Mouse (Mus musculus) small intestine, adult 2 months (tissue): Measurements from ENCODE around the gene Vtn. TPM values are rescaled to one million over a fixed set of nuclear protein-coding genes. Genes with fewer than 3 reads are reported as not detected.

Source experiments
- H3K27ac ChIP-seq: fragments of 200-500 bp; 2 replicates; pipeline ENCODE4 v1.5.1; 2012; ENCODE audit warnings: low read depth, low read length, control low read depth, inconsistent platforms; ENCODE audit not compliant: insufficient read depth
- H3K27me3 ChIP-seq: fragments of 200-500 bp; 2 replicates; pipeline ENCODE4 v1.6.1; 2012; ENCODE audit warnings: mild to moderate bottlenecking, moderate library complexity, low read length, inconsistent platforms; ENCODE audit not compliant: control insufficient read depth, insufficient read depth
- H3K36me3 ChIP-seq: fragments of 200-500 bp; 2 replicates; pipeline ENCODE4 v1.6.1; 2012; ENCODE audit warnings: mild to moderate bottlenecking, low read length, control low read depth, inconsistent platforms; ENCODE audit not compliant: control insufficient read depth, insufficient read depth
- H3K4me1 ChIP-seq: fragments of 200-500 bp; 2 replicates; pipeline ENCODE4 v1.6.1; 2012; ENCODE audit warnings: low read length, inconsistent platforms, mixed read lengths; ENCODE audit not compliant: control insufficient read depth, insufficient read depth, insufficient read length
- H3K4me3 ChIP-seq: fragments of 200-500 bp; 2 replicates; pipeline ENCODE4 v1.5.1; 2012; ENCODE audit warnings: low read depth, mild to moderate bottlenecking, control low read depth, inconsistent platforms, low read length, moderate library complexity
- CTCF ChIP-seq: fragments of 200-500 bp; IDR thresholded peaks from 2 replicates; pipeline ENCODE4 v1.5.1; 2012; ENCODE audit warnings: low read depth, mild to moderate bottlenecking, control low read depth, inconsistent platforms, low read length, moderate library complexity, mixed read lengths; ENCODE audit not compliant: insufficient replicate concordance, insufficient read length; ENCODE audit errors: extremely low read depth
- POLR2A ChIP-seq: fragments of 200-500 bp; IDR thresholded peaks from 2 replicates; pipeline ENCODE4 v1.6.1; 2012; ENCODE audit warnings: low read depth, mild to moderate bottlenecking, control low read depth, inconsistent platforms, low read length, moderate library complexity
- WGBS: fragments of 180-500 bp; shearing (Covaris S2); methylation state at CpG from one replicate; pipeline ENCODE4 v1.1.7; 2018; 5-methylcytosine and 5-hydroxymethylcytosine counted together
- polyA plus RNA-seq: library from polyadenylated mRNA; depleted of rRNA; stranded (reverse); fragments of >200 nt; gene quantifications from 2 replicates; pipeline ENCODE4 v1.2.3, GENCODE M21; 2012

The Vtn gene
- polyA plus RNA-seq, 1 experiment = 3.2 TPM

GRCm38 (mm10) chr11:78535376-78536079 lies 36.6 kb downstream of the Vtn start:
- Histone ChIP-seq H3K4me3 (peak overlapping the region; percentile 94), H3K36me3 (peaks cover 17% of the 10 kb centered on the region), H3K27ac (peak overlapping the region; percentile 99), H3K27me3 (no peaks in the 10 kb centered on the region), H3K4me1 (peaks cover 10% of the 10 kb centered on the region; the same call in 1 of the 2 replicates)
- TF ChIP-seq CTCF = no peak
- TF ChIP-seq POLR2A = no peak
- under 1% methylated on average over 23 of the region's 23 CpGs for WGBS

GRCm38 (mm10) chr11:78536080-78536689 lies 37.3 kb downstream of the Vtn start, which contains the start of the genes Tnfaip1 and Ift20:
Tnfaip1 (minus strand) TSS chr11:78536332.
Ift20 (plus strand) TSS chr11:78536361.
- Histone ChIP-seq H3K36me3 (peaks cover 18% of the 10 kb centered on the region), H3K4me1 (peaks cover 10% of the 10 kb centered on the region; the same call in 1 of the 2 replicates), H3K27ac (peak within 1 kb of the TSS; percentile 99), H3K27me3 (no peaks in the 10 kb centered on the region), H3K4me3 (peak within 1 kb of the TSS; percentile 94)
- WGBS = under 1% methylated on average over 52 of the region's 52 CpGs
- TF ChIP-seq POLR2A (peak; percentile 86), CTCF (no peak)

- peaks cover 21% of the 10 kb centered on the region for H3K36me3 ChIP-seq
- H3K27ac ChIP-seq = peak overlapping the region; percentile 88
- under 1% methylated on average over 14 of the region's 14 CpGs for WGBS
- no peaks in the 10 kb centered on the region for H3K27me3 ChIP-seq
- TF ChIP-seq POLR2A (no peak), CTCF (no peak)
- peaks cover 10% of the 10 kb centered on the region; the same call in 1 of the 2 replicates for H3K4me1 ChIP-seq
- H3K4me3 ChIP-seq = peak overlapping the region; percentile 94
Observed at GRCm38 (mm10) chr11:78536690-78537084, 37.8 kb downstream of the Vtn start.

GRCm38 (mm10) chr11:78540358-78540757 lies 41.5 kb downstream of the Vtn start:
- Histone ChIP-seq H3K36me3 (peaks cover 34% of the 10 kb centered on the region), H3K27me3 (no peaks in the 10 kb centered on the region), H3K4me3 (no peak overlapping the region), H3K4me1 (peaks cover 6% of the 10 kb centered on the region), H3K27ac (no peak overlapping the region)
- WGBS = 77% methylated on average over 3 of the region's 3 CpGs
- TF ChIP-seq POLR2A (no peak), CTCF (no peak)

GRCm38 (mm10) chr11:78544449-78545111 lies 45.7 kb downstream of the Vtn start:
- Histone ChIP-seq H3K4me3 (no peak overlapping the region), H3K36me3 (peaks cover 29% of the 10 kb centered on the region), H3K4me1 (peaks cover 9% of the 10 kb centered on the region), H3K27ac (no peak overlapping the region), H3K27me3 (no peaks in the 10 kb centered on the region)
- WGBS = 66% methylated on average over 7 of the region's 7 CpGs
- no peak for TF ChIP-seq CTCF
- TF ChIP-seq POLR2A = no peak

- Histone ChIP-seq H3K27ac (no peak overlapping the region), H3K27me3 (no peaks in the 10 kb centered on the region), H3K4me1 (peaks cover 9% of the 10 kb centered on the region), H3K36me3 (peaks cover 24% of the 10 kb centered on the region), H3K4me3 (no peak overlapping the region)
- TF ChIP-seq CTCF (no peak), POLR2A (no peak)
- 22% methylated on average over 8 of the region's 8 CpGs for WGBS
Observed at GRCm38 (mm10) chr11:78545181-78545580, 46.3 kb downstream of the Vtn start.
